Mouse (Mus musculus) stomach, postnatal 0 days (tissue): ENCODE measurements around the gene C1qtnf1.

Experiments
- CTCF ChIP-seq: IDR thresholded peaks from 2 replicates; pipeline ENCODE4 v1.5.1; 2016; ENCODE audit warnings: antibody characterized with exemption, low read depth, mild to moderate bottlenecking, moderate library complexity
- EP300 ChIP-seq: optimal IDR thresholded peaks from 2 replicates; pipeline ENCODE3; 2016; ENCODE audit warnings: antibody characterized with exemption

DNA sequence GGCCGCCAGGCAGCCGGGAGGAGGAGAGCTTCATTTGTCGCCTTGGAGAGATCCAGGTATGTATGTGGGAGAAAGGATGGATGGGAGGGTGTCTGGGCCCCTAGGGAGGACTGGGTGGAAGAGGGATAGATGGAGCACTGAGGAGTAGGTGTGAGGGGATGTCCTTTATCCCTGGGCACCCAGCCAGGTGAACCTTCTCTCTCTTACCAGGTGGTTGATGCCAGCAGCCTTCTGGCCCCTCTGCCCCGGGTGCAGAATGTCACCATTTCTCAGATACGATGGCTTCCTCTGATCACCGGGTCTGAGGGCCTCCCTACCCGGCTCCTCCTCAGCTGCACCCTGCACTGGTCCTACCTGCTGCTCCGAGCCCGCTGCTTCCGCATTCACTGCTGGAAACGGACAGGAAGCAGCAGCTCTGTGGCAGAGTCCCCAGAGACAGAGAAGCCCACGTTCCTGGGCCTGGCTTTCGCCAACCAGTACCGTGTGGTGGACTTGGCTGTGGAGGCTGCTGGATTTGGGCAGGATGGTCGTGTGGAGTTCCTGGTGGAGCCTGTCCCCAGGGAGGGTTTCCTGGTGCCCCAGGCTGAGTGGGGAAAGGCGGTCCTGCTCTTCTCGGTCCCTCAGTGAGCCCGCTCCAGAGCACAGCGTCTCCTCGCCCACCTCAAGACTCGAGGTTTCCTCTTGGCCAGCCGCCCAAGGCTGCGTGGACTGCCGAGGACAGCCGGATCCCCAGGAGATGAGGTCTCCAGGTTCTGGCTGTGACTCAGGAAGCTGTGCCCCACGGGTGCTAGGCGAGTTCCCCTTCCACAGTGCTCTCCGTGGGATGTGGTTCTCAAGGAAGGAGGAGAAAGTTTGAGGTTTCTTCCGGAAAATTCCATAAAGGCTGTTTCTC, 59.1 kb downstream of the C1qtnf1 start:
- TF ChIP-seq CTCF (no peak), EP300 (no peak)
